Mouse (Mus musculus): ENCODE data around the gene Pde2a.

Pde2a gene

DNA sequence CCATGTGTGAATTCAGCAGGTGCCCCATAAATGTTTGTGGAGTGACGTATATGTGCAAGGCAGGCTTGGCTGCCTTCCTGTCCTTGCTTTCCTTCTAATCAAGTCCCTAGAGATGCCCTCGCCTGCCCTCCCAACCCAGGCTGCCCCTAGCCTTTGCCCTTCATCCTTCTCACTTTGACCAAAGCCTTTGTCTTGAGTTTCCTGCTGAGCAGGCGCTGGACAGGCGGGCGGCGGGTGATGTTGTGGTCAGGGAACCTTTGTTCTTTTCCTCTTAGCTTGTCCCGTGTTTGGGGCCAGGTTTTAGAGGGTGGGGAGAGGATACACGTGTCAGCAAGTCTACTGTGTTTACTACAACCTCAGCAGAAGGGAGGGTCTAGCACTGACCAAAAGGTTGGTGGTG, 32.2 kb downstream of the Pde2a start:
- no peak for DNase-seq (ENCODE audit: low spot score)

DNA sequence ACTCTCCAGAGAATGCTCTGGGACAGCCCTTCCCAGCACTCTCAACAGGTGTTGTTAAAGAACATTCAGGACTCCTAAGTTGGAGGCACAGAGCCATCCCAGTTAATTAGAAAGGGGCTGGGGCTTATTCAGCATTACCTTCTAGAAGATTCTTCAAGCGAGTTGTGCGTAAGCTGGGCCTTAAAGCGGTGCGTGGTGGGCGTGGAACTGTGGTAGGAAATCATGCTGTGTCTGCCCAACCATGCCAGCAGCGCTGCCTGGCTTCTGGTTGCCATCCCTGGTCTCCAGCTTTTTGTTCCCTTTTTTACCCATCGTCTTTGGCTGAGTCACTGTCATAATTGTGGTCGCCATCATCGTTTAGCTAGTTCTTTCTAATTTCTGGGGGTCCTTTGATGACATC, 33.0 kb downstream of the Pde2a start:
- DNase-seq (ENCODE audit: low spot score) = no peak

DNA sequence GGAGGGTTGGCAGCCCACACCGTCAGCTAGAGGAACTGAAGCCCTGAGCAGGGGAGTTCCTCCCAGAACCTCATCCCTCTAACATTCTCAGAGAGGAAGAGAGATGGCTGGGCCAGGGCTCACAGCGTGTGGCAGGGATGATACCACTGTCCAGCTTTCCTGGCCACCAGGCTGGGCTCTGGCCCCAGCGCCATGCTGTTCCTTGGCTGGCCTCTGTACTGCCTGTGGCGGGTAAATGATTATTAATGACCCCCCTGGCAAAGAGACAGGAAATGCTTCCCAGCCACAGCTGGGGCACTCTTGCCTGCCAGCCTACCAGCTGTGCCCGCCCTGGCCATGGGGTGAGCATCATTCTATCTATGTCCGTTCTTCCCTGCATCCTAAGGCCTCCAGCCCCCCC, 33.6 kb downstream of the Pde2a start:
- DNase-seq (ENCODE audit: low spot score) = no peak

DNA sequence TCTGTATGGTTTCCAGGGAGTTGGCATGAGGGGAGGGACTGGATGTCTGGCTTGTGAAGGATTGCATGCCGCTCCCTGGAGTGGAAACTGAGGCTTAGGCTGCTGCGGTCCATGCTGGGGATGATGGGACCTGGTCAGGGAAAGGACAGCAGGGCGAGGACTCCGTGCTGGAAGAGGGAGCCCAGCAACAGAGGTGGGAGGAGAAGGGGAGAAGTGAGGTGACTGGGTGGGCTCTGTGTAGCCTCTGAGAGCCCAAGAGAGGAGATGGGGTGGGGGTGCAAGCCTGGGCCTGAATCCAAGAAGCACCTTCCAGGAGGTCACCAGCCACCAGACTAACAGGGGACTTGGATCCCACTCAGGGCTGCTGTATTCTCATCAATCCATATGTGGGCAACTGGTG, 34.8 kb downstream of the Pde2a start:
- no peak for DNase-seq (ENCODE audit: low spot score)

DNA sequence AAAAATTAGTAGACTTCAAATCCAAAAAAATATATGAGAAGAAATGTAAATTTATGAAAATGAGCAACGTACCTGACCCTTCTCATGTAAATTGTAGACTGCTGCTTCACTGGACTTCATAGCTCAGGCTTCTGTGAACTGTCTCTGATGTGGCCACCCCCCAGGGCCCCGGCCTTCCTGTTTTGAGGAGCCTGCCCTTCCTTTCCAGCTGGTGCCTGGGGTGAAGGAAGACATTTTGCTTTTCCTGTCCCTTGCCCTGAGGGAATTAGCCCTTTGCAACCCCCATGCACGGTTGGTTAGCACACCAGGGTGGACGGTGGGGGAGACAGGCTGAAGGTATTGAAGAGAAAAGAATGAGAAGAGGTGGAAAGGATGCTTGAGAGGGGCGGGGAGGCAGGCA, 35.3 kb downstream of the Pde2a start:
- DNase-seq (ENCODE audit: low spot score) = no peak

DNA sequence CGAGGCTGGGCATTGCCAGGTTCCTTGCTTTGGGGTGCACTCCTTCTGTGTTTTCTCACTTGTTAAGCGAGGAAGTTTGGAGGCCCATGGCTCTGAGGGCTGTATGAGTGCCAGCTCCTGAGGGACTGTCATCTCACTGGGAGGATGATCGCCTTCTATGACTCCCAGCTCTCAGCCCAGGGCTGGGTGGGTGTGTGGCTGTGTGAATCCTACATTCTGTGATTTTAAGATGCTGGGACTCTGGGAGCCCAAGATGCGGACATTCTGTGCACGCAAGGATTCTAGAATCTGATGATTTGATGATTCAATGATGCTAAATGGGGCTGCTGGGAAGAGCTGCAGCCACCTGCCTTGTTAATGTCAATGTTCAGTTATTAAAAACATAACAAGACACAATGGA, 35.8 kb downstream of the Pde2a start:
- no peak for DNase-seq (ENCODE audit: low spot score)

DNA sequence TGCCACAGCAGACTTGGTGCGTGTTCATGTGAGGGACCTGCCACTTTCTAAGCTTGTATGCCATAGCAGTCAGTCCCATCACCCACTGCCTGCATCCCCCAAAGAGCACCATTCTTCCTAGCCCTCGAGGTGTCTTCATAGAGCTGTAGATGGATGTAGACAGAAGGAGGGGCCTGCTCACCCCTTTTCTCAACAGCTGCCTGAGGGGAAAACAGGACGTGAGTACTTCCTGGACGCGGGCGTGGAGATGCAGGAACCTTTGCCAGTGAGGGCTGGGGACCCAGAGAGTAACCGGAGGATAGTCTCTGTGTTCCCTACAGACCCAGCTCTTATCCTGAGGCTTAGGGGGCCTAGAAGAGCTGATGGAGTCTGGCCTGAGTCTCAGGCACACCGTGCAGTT, 36.3 kb downstream of the Pde2a start:
- DNase-seq (ENCODE audit: low spot score) = no peak

DNA sequence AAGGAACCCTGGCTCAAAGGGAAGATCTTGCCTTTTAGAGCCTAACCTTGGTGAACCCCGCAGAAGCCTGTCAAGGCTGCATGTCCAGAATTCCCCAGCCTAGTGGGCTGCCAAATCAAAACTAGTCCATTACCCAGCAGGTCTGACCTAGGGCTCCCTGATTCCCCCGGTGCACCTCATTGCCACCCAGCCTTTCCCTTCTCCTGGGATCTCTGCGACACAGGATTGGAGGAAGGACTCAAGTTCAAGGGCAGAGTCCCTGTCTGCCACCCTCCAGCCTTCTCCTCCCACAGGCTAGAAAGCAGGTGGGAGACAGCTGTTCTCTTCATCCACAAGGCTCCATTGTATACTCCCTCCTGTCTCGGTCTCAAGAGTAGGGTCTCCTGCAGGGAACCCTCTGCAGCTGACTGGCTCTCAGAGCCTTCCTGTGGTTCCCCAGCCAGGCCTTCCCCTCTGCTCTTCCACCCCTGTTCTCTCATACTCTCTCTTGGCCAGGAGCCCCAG, 36.8 kb downstream of the Pde2a start:
- DNase-seq (ENCODE audit: low spot score) = no peak

DNA sequence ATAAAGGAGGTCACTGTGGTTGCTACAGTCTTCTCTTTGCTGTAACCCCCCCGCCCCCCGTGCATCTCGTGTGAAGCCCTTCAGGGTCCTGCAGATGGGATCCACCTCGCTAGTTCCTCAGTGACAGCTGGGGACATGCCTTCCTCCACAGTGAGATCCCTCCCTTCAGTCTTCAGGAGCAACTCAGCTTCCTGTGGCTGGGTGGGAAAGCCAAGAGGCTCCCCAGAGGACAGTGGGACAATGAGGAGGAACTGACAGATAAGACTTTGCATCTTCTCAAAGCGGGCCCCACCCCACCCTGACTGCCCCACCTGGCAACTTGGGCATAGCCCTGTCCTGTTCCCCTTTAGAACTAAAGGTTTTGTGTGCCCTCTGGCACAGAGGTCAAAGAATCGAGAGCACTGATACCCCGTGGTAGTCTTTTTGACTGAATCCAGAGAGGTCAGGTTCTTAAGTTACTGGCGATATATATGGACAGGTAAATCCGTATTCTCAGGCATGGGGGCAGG, 37.9 kb downstream of the Pde2a start:
- no peak for DNase-seq (ENCODE audit: low spot score)

DNA sequence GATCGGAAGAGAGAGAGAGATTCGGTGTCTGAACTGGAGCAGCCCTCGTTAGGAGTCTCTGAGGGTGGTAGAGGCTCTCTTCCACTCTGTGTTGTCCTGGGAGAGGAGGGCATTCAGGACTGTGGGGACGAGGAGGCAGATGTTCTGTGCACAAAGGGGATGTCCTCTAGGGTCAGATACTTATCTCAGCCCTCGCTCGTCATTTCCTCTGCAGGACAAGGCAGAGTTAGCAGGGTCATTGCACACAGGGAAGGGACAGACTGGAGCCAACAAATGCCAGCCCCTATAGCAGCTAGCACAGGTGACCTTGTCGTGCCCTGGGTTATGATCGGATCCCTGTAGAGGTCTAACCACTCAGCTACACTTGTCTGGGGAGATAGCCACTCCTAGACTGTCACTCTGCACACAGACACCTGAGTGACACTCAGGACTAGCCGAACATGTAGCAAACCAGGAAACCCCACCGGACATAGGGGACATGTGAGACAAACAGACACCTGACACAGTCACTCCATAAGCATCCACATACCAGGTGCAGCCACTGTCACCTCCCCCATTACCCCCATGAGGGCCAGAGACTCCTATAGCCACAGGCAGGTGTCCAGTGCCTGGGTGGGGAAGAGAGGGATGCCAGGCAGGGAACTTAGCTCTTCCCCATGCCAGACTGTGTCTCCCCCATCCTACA, 38.6 kb downstream of the Pde2a start:
- DNase-seq (ENCODE audit: low spot score) = no peak

DNA sequence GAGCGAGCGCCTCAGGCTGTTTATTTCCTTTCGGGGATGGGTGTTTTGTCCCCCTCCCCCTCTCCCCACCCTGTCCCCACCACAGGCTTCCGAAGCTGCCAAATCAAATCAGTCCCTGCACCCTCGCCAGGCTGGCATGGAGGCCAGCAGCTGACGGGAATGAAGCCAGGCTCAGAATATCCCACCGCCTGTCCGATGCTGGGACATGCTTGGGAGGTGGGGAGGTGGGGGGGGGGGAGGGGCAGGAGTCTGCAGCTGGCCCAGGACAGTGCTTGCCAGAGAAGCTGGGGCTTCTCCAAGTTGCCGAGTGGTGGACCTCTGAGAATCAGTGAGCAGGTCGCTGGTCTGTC, 39.1 kb downstream of the Pde2a start:
- no peak for DNase-seq (ENCODE audit: low spot score)

DNA sequence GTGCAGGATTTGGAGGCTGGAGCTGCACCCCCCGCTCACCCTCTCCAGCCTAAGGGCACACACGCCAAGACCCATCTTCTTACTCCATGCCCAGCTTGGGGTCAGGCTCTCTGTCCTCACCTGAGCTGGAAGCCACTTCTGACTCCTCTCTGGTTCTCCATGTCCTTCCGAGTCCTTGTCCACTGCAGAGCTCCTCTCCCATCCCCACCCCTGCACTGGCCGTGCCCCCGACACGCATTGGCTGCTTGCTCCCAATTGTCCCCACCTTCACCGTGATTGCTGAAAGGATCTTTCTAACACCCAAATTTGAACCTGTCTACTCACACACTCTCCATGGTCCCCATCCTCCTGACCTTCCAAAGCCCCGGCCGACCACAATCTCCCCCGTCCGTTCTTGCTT, 40.1 kb downstream of the Pde2a start:
- no peak for DNase-seq (ENCODE audit: low spot score)

DNA sequence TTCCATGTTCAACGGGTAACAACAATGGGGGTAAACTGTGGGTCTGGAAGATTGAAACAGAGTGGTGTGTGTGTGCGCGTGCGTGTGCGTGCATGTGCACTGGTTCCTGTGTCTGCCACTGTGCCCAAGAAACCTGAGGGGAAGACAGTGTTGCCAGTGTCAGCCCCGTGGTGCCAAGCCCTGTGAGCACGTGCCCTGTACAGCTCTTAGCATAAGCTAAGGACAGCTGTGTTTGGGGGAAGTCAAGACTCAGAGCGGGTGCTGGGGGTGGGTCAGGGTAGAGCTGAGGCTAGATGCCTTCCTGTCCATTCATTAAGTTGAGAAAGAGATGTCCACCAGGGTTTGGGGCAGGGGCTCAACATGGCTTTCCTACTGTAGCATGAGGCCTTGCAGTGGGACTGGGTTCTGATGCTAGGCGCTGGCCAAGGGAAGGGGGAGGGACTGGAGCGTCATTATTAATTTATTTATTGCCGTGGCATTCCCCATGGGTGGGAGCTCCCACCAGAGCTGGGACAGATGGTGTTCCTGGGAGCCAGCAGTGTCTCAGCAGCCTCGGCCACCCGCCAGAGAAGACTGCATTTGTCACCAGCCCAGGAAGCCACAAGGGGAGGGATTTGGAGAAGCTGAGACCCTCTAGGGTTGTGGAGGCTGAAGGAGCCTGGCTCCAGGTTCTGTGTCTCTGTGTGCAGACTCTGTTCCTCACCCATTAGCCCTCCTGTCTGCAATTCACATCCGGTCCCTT, 41.0 kb downstream of the Pde2a start:
- no peak for DNase-seq (ENCODE audit: low spot score)

DNA sequence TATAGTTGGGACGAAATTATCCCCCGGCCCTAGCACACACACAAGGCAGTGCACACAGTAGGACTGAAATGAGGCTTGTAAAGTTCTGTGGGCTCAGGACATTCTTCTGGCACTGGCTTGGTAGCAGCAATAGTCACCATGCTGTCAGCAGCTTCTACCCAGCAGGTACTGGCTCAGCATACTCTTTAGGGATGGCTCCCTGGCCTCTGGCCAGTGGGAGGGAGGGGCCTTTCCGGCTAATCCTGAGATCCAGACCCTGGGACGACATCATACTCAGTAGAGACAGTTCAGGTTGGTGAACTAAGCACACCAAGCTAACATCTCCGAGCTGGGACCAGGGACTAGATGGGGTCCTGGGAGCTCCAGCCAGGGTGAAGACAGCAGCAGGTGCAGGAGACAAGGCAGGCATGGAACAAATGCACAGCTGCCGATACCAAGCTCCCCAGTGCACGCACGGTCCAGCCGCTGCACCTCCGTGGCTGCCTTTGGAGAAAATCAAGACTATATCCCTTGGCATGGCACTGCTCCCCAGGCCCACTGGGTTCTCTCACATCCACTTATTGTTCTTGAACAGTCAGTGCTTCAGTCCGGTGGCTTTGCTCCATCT, 42.3 kb downstream of the Pde2a start:
- DNase-seq (ENCODE audit: low spot score) = no peak

DNA sequence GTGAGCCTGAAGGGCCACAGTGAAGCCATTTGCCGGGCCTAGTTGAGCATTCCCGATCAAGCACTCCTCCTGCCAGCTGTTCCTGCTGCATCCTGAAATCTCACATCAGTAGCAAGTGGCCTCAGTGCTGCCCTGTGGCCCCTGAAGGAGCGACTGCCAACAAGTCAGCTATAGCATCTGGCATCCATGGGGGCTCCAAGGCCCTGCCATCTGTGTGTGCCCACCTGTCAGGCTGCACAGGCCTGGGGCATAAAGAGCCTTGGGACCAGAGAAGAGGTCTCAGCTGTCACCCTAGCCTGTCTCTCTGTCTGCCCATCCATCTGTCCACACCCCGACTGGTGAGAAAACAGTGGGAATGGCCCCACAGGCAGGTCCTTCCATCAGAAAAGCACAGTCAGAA, 43.4 kb downstream of the Pde2a start:
- no peak for DNase-seq (ENCODE audit: low spot score)

DNA sequence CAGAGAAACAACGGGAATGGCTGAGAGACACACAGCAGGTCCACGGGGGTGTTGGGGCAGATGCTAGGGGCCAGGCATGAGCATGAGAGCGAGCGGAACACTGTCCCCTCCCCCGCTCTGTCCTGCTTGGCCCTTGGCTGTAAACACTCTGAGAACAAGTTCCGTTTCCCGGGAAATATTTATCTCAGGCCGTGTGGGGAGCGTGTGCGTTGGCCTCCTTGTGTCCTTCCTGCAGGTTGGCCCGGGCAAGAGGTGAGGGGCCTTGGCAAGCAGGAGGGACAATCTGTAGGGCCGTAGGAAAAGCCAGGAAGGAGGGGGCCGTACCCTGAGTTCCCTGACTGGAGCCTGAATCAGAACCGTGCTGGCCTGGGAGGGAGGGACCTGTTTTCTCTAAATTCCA, 43.9 kb downstream of the Pde2a start:
- peak; percentile 40 for DNase-seq (ENCODE audit: low spot score)

DNA sequence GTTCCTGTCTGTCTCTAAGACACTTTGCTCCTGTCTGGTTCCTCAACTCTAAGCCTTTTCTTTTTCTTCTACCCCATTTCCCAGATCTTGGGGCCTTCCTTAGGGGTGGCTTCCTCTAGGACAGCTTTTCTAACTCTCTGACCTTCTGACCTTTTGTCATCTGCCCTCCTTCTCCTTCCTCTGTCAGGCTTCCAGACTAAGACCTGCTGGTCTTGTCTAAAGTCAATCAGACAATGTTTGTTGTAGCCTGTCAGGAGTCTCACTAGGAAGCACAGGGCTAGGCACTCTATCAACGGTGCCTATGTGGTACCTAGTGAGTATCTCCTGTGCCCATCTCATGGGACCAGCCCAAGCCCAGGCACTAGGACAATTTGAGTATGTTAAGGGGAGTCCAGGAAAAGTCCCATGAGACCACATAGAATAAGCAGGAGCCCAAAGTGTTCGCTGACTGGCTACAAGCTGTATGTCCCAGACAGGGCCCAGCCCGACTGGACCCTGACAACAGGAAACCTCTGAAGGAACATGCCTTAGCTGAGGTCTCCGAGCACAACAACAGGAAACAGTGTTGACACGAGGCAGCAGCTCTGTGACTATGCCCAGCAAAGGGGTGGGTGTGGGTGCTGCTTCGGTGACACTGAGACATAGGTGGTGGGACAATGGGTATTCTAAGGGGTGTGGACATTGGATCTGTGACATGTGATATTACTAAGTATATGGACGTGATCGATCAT, 44.5 kb downstream of the Pde2a start:
- DNase-seq (ENCODE audit: low spot score) = no peak

DNA sequence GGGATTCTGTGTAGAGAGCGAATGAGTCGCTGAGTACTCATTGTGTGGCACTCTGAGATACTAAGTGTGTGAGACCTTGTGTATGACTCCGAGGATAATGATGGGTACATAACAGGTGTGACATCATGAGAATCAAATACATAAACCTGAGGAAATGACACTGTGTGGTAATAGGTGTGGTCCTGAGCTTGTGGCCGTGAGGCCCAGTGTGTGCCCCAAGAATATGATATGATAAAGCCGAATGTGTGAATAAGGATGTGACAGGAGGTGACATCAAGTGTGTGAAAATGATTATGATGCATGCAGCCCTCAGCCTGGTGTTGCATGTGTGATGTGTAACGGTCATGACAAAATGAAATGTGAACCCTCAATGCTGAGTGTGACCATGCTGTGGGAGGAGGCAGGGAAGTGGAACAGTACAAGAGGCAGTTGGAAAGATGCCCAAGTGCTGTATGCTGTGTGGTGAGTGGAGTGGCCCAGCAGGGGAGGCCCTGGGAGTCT, 45.1 kb downstream of the Pde2a start:
- DNase-seq (ENCODE audit: low spot score) = no peak

DNA sequence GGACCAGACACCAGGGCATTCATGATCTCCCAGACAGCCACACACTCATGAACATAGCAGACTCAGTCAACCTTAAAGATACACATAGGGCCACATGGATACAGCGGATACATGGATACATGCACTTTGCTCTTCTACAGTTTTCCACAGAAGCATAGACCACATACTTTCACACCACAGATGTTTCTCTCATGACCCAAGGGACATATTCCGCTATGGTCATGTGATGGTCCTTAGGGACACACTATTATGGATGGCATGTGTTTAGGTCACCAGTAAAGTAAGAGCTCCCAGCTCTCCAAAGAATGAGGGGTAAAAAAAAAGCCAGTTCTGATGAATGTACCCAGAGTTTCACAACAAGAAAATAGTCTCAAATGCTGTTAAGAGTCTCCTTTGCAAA, 49.9 kb downstream of the Pde2a start:
- DNase-seq (ENCODE audit: low spot score) = no peak

DNA sequence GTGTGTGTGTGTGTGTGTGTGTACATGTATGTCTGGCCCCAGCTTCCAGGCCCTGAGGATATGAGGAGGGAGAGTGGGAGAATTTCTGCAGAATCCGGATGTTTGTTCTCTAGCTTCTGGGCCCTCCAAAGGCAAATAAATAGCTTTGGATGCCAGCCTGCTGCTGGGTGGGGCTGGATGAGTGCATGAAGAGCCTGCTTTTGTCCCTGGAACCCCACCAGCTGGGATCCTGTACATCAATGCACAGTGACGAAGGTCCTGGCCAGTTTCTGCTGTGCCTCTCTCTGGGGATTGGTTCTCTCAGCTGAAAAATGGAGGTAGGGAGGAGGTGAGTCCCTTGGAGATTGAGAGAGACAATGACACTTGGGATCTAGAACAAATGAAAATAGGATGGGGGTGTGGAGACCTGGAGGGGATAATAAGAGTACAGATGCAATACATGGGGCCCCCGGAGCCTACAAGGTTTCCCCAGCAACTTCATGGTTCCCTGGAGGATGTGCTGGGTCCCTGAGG, 50.5 kb downstream of the Pde2a start:
- no peak for DNase-seq (ENCODE audit: low spot score)

DNA sequence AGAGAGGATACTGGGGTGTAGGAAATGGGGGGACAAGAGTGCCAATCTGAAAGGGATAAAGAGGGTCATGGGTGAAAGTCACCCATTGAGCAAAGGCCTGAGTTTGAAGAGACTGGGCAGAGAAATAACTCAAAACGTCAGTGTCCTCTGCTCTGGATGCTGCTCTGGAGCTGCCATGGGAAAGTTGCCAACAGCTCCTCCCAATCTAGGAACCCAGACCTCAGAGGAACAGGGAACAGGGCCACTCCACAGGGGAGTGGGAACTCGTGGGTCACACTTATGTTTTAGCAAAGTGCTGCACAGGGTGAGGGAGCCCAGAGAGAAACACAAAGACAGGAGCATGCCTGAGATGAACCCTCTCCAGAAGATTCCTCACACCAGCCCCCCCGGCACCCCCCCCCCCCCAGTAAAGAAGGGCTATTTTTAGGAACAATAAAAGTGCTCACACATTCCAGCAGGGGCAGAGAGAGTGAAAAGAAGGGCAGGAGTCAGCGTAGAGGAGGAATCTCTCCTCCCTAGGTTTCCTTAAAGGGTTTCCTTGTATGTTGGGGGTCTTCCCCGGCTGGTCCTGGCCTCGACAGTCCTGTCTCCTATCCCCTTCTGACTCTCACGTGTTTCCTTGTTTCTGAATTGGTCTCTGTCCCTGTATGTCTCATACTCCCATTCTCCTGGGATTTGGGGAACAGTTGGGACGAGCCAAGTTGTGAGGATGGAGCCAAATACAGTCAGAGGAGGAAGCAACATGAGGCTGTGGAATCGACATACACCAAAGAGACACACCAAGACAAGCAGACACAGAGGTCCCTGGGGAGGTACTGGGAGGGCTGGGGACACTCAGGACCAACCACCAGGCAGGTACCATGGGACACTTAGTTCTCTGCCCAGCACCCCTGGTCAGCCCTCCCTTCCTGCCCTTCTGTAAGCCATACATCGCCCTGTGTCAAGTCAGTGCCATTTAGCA, 51.4 kb downstream of the Pde2a start:
- DNase-seq (ENCODE audit: low spot score) = no peak

Data from yolk sac, embryonic 10.5 days (tissue).